Mouse (Mus musculus): ENCODE data around the gene B4galt2. TPM values are rescaled to one million over a fixed set of nuclear protein-coding genes. Genes with fewer than 3 reads are reported as not detected.

B4galt2 gene
- polyA plus RNA-seq, 1 experiment from 2014 or later: 78.1 TPM

DNA sequence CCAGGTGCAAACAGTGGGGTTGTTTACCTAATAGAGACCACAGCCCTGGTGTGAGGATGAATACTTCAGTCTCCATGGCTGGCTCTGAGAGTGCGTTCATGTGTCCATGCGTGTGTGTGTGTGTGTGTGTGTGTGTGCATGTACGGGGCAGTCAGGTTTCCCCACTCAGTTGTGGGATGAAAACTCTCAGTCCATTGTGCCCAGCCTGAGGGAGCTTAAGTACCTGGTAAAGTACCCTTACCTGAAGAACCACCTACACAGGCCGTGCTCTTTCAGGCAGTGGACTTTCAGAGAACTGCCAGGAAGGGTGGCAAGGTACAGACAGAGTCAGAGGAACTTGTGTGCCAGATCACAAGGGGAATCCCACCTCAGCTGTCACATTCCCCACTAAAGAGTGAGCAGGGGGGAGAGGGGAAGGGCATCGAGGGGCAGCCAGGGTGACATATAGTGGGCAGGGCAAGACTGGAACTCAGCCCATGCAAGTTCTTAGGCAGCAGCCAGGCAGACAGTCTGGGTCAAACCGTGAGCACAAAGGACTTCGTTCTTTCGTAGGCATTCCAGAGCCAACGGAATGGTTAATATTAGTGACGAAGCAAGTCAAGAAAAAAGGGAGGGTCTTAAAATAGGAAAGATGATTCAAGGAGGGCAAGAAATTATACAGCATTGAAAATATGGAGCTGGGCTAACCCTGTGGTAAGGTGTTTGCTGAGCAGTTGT is 31.0 kb downstream of the B4galt2 start:
- H3K36me3 ChIP-seq (ENCODE audit: control insufficient read depth, insufficient read depth, low read length): no peaks in the 10 kb centered on the region
- WGBS: 91% methylated on average over 10 of the region's 10 CpGs
- peaks cover 16% of the 10 kb centered on the region; the same call in 1 of the 2 replicates for H3K4me1 ChIP-seq (ENCODE audit: control insufficient read depth, insufficient read depth, low read length)
- no peak overlapping the region for H3K9ac ChIP-seq (replicated peaks; ENCODE audit: low read length)
- DNase-seq (no peak), ATAC-seq (ENCODE audit: low FRiP score, low TSS enrichment) (no peak)
- H3K27me3 ChIP-seq (ENCODE audit: control insufficient read depth, insufficient read depth, low read length): no peaks in the 10 kb centered on the region
- no peaks in the 10 kb centered on the region for H3K9me3 ChIP-seq (ENCODE audit: control insufficient read depth, low read length)
- H3K27ac ChIP-seq (replicated peaks; ENCODE audit: low read depth, low read length): no peak overlapping the region
- no peak overlapping the region for H3K4me2 ChIP-seq (ENCODE audit: low read length)
- H3K4me3 ChIP-seq (replicated peaks; ENCODE audit: low read depth, low read length): no peak overlapping the region

DNA sequence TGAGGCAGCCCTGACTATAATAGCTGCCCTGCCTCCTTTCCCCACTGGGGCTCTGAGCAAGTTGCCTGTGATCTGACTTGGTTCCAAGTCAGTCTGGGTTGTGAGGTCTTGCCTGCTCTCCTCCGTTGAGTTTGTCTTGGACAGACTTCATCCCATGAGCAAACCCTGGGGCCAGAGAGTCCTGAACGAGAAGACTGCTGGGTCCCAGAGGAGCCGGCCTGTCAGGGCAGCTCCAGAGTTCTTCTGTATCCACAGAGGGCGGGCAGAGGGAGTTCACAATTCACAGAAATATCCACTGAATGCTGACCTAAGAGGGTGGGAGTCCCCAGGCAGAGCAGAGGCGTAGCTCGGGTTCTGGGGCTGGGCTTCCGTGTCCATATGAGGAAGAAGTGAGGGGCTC is 32.4 kb downstream of the B4galt2 start:
- no peak overlapping the region for H3K27ac ChIP-seq (replicated peaks; ENCODE audit: low read depth, low read length)
- H3K9ac ChIP-seq (replicated peaks; ENCODE audit: low read length): no peak overlapping the region
- H3K4me2 ChIP-seq (ENCODE audit: low read length): no peak overlapping the region
- no peak overlapping the region for H3K4me3 ChIP-seq (replicated peaks; ENCODE audit: low read depth, low read length)
- ATAC-seq (ENCODE audit: low FRiP score, low TSS enrichment) (no peak), DNase-seq (no peak)
- WGBS: 76% methylated on average over 7 of the region's 7 CpGs
- no peaks in the 10 kb centered on the region for H3K9me3 ChIP-seq (ENCODE audit: control insufficient read depth, low read length)
- H3K36me3 ChIP-seq (ENCODE audit: control insufficient read depth, insufficient read depth, low read length): no peaks in the 10 kb centered on the region
- H3K27me3 ChIP-seq (ENCODE audit: control insufficient read depth, insufficient read depth, low read length): no peaks in the 10 kb centered on the region
- H3K4me1 ChIP-seq (ENCODE audit: control insufficient read depth, insufficient read depth, low read length): peaks cover 16% of the 10 kb centered on the region; the same call in 1 of the 2 replicates

DNA sequence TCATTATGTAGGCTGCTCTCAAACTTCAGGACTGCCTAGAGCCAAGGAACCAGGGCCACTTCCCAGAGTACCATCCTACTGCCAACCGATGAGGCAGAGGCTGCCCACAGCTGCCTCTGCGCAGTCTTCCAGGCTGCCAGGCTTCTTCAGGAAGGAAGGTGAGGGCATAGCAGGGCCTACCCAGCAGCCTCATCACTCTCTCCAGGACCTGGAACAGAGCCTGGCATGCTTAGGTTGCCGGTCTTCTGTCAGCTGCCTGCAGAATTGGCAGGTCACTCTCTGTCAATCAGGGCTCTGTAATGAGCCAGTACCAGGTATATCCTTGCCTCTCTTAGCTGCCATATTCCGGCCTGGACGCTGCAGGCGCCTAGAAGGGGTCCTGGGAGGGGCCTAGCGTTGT is 33.1 kb downstream of the B4galt2 start:
- Histone ChIP-seq H3K9me3 (ENCODE audit: control insufficient read depth, low read length) (no peaks in the 10 kb centered on the region), H3K4me1 (ENCODE audit: control insufficient read depth, insufficient read depth, low read length) (peaks cover 16% of the 10 kb centered on the region; the same call in 1 of the 2 replicates), H3K36me3 (ENCODE audit: control insufficient read depth, insufficient read depth, low read length) (no peaks in the 10 kb centered on the region), H3K4me2 (ENCODE audit: low read length) (no peak overlapping the region), H3K9ac (replicated peaks; ENCODE audit: low read length) (no peak overlapping the region), H3K27ac (replicated peaks; ENCODE audit: low read depth, low read length) (0 out of 2 replicates have a peak overlapping the region, but pooled peaks have one; percentile 8), H3K27me3 (ENCODE audit: control insufficient read depth, insufficient read depth, low read length) (no peaks in the 10 kb centered on the region), H3K4me3 (replicated peaks; ENCODE audit: low read depth, low read length) (no peak overlapping the region)
- ATAC-seq (ENCODE audit: low FRiP score, low TSS enrichment): no peak
- DNase-seq: no peak
- 76% methylated on average over 7 of the region's 7 CpGs for WGBS

DNA sequence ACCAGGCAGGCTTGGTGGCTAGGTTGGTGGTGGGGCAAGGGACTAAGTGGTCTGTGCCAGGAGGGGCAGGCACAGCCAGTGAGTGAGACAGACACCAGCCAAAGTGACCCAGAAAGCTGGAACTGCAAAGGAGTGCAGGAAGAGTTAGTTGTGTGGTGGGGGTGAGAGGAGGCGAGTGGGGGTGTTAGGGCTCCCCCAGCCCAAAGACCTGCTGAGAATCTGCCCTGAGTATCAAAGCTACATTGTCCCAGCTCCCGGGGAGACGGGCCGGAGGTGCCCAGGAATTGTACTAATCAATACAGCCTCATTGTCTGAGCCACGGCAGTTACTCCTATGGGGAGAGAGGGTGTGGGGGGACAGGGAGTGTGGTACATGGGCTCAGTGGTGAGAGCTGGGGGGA is 33.8 kb downstream of the B4galt2 start:
- no peak overlapping the region for H3K4me2 ChIP-seq (ENCODE audit: low read length)
- H3K27ac ChIP-seq (replicated peaks; ENCODE audit: low read depth, low read length): no peak overlapping the region; the same call in 1 of the 2 replicates
- DNase-seq (no peak), ATAC-seq (ENCODE audit: low FRiP score, low TSS enrichment) (peak; percentile 31; the same call in 1 of the 2 replicates)
- H3K27me3 ChIP-seq (ENCODE audit: control insufficient read depth, insufficient read depth, low read length): no peaks in the 10 kb centered on the region
- WGBS: 8% methylated on average over 5 of the region's 5 CpGs
- H3K4me3 ChIP-seq (replicated peaks; ENCODE audit: low read depth, low read length): no peak overlapping the region
- no peak overlapping the region for H3K9ac ChIP-seq (replicated peaks; ENCODE audit: low read length)
- H3K9me3 ChIP-seq (ENCODE audit: control insufficient read depth, low read length): no peaks in the 10 kb centered on the region
- H3K36me3 ChIP-seq (ENCODE audit: control insufficient read depth, insufficient read depth, low read length): no peaks in the 10 kb centered on the region
- H3K4me1 ChIP-seq (ENCODE audit: control insufficient read depth, insufficient read depth, low read length): peaks cover 16% of the 10 kb centered on the region; the same call in 1 of the 2 replicates

DNA sequence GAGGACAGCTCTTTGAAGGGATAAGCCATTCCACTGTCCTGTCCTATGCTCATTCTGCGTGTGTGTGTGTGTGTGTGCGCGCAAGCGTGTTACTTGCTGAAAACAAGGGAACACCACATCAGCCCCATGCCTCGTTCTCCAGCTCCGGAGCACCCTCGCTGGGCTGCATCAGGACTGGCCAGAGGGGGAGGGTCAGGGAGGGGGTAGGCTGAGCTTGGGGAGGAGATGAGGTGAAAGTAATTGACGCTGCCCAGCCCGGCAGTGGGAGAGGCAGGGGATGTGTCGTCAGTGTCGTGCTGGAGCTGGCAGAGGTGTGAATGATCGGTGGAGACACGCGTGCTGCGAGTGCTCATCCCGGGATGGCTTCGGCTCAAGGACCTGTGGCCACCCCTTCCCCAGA is 34.2 kb downstream of the B4galt2 start:
- 0 out of 2 replicates have a peak overlapping the region, but pooled peaks have one; percentile 20 for H3K27ac ChIP-seq (replicated peaks; ENCODE audit: low read depth, low read length)
- no peaks in the 10 kb centered on the region for H3K27me3 ChIP-seq (ENCODE audit: control insufficient read depth, insufficient read depth, low read length)
- no peak overlapping the region for H3K4me3 ChIP-seq (replicated peaks; ENCODE audit: low read depth, low read length)
- ATAC-seq (ENCODE audit: low FRiP score, low TSS enrichment) (0 out of 2 replicates have a peak, but pooled peaks have one; percentile 47), DNase-seq (no peak)
- no peaks in the 10 kb centered on the region for H3K36me3 ChIP-seq (ENCODE audit: control insufficient read depth, insufficient read depth, low read length)
- no peaks in the 10 kb centered on the region for H3K9me3 ChIP-seq (ENCODE audit: control insufficient read depth, low read length)
- WGBS: 52% methylated on average over 17 of the region's 17 CpGs
- peaks cover 16% of the 10 kb centered on the region; the same call in 1 of the 2 replicates for H3K4me1 ChIP-seq (ENCODE audit: control insufficient read depth, insufficient read depth, low read length)
- no peak overlapping the region for H3K4me2 ChIP-seq (ENCODE audit: low read length)
- H3K9ac ChIP-seq (replicated peaks; ENCODE audit: low read length): no peak overlapping the region

DNA sequence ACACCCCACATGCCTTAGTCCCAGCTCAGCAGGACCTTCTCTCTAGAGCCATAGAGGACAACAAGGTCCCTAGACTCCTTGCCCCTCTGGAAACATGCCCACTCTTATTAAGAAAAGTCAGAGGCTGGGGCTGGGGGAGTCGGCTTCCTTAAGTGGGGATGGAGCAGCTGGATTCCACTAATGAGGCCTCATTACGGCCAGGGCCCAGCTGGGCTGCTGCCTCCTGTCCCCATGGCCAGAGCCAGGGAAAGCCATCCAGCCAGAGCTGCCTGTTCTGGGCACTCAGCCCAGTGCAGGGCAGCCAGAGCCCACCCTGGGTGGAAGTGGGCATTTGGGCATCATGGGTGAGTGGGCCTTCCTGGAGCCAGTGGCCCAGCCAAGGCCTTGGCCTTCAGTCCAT is 36.3 kb downstream of the B4galt2 start:
- 30% methylated on average over 2 of the region's 2 CpGs for WGBS
- Histone ChIP-seq H3K9ac (replicated peaks; ENCODE audit: low read length) (no peak overlapping the region), H3K4me1 (ENCODE audit: control insufficient read depth, insufficient read depth, low read length) (peaks cover 16% of the 10 kb centered on the region; the same call in 1 of the 2 replicates), H3K27ac (replicated peaks; ENCODE audit: low read depth, low read length) (0 out of 2 replicates have a peak overlapping the region, but pooled peaks have one; percentile 28), H3K36me3 (ENCODE audit: control insufficient read depth, insufficient read depth, low read length) (no peaks in the 10 kb centered on the region), H3K9me3 (ENCODE audit: control insufficient read depth, low read length) (no peaks in the 10 kb centered on the region), H3K4me3 (replicated peaks; ENCODE audit: low read depth, low read length) (no peak overlapping the region), H3K4me2 (ENCODE audit: low read length) (no peak overlapping the region), H3K27me3 (ENCODE audit: control insufficient read depth, insufficient read depth, low read length) (no peaks in the 10 kb centered on the region)
- no peak for ATAC-seq (ENCODE audit: low FRiP score, low TSS enrichment)
- DNase-seq: peak; percentile 51

DNA sequence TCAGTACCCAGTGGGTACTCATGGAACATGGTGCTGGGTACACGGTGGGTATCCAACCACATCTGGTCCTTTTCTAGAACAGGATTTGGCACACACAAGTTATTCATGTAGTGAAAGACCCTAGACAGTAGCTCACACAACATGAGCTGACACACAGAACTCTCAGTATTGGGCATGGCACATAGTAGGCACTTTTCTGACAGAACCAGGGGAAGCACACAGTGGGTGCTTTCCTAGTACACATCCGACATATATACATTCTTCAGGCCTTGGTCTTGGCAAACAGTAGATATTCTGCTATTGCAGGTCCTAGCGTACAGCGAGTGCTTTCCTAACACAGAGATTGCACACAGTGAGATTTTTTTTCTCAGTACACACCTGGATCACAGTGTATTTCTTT is 37.0 kb downstream of the B4galt2 start:
- WGBS: 97% methylated on average over 4 of the region's 4 CpGs
- DNase-seq (no peak), ATAC-seq (ENCODE audit: low FRiP score, low TSS enrichment) (no peak)
- no peak overlapping the region for H3K27ac ChIP-seq (replicated peaks; ENCODE audit: low read depth, low read length)
- H3K27me3 ChIP-seq (ENCODE audit: control insufficient read depth, insufficient read depth, low read length): no peaks in the 10 kb centered on the region
- no peak overlapping the region for H3K4me2 ChIP-seq (ENCODE audit: low read length)
- no peak overlapping the region for H3K4me3 ChIP-seq (replicated peaks; ENCODE audit: low read depth, low read length)
- peaks cover 16% of the 10 kb centered on the region; the same call in 1 of the 2 replicates for H3K4me1 ChIP-seq (ENCODE audit: control insufficient read depth, insufficient read depth, low read length)
- no peak overlapping the region for H3K9ac ChIP-seq (replicated peaks; ENCODE audit: low read length)
- H3K36me3 ChIP-seq (ENCODE audit: control insufficient read depth, insufficient read depth, low read length): no peaks in the 10 kb centered on the region
- no peaks in the 10 kb centered on the region for H3K9me3 ChIP-seq (ENCODE audit: control insufficient read depth, low read length)

DNA sequence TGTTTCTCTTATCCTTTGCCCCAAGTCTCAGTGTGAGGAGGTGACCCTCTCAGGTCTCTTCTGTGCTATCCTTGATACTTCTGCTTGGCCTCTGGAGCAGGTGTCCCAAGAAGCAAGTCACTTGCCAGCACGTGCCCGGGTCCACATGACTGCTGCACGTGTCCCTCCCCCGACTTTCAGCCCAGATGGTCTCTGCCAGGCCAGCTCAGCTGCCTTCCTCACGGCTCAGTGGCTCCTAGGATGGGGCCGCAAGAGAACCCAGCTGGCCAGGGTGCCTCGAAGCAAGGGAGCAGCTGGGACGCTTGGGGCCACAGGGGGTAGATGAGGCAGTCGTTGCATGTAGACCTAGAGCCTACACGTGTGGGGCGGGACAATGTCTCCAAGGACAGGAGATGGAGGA is 38.0 kb downstream of the B4galt2 start:
- H3K27me3 ChIP-seq (ENCODE audit: control insufficient read depth, insufficient read depth, low read length): no peaks in the 10 kb centered on the region
- H3K4me3 ChIP-seq (replicated peaks; ENCODE audit: low read depth, low read length): no peak overlapping the region
- no peak for ATAC-seq (ENCODE audit: low FRiP score, low TSS enrichment)
- DNase-seq: no peak
- no peak overlapping the region for H3K27ac ChIP-seq (replicated peaks; ENCODE audit: low read depth, low read length)
- no peaks in the 10 kb centered on the region for H3K9me3 ChIP-seq (ENCODE audit: control insufficient read depth, low read length)
- no peaks in the 10 kb centered on the region for H3K36me3 ChIP-seq (ENCODE audit: control insufficient read depth, insufficient read depth, low read length)
- no peak overlapping the region for H3K9ac ChIP-seq (replicated peaks; ENCODE audit: low read length)
- no peak overlapping the region for H3K4me2 ChIP-seq (ENCODE audit: low read length)
- H3K4me1 ChIP-seq (ENCODE audit: control insufficient read depth, insufficient read depth, low read length): peaks cover 16% of the 10 kb centered on the region; the same call in 1 of the 2 replicates
- 62% methylated on average over 11 of the region's 11 CpGs for WGBS

DNA sequence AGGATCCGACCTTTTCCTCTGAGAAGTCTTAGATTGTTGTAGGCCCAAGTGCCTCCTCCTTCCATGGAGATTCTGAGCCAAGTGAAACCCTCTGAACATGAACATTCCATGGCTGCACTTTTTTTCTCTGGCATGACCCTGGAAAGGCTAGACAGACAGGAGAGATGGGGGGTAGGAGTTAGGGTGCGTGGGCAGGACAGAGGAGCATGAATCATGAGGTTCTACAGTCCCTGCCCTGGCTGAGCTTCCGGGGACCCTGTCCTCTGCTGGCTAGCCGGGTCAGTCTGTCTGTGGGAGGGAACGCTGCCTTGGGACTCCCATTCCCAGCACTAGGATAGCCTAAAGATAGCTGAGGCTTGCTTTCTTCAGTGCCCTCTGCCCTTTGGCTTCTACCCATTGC is 38.8 kb downstream of the B4galt2 start:
- Histone ChIP-seq H3K4me2 (ENCODE audit: low read length) (no peak overlapping the region), H3K4me1 (ENCODE audit: control insufficient read depth, insufficient read depth, low read length) (peaks cover 9% of the 10 kb centered on the region; the same call in 1 of the 2 replicates), H3K4me3 (replicated peaks; ENCODE audit: low read depth, low read length) (no peak overlapping the region), H3K27ac (replicated peaks; ENCODE audit: low read depth, low read length) (no peak overlapping the region), H3K27me3 (ENCODE audit: control insufficient read depth, insufficient read depth, low read length) (no peaks in the 10 kb centered on the region), H3K9me3 (ENCODE audit: control insufficient read depth, low read length) (no peaks in the 10 kb centered on the region), H3K36me3 (ENCODE audit: control insufficient read depth, insufficient read depth, low read length) (no peaks in the 10 kb centered on the region), H3K9ac (replicated peaks; ENCODE audit: low read length) (no peak overlapping the region)
- ATAC-seq (ENCODE audit: low FRiP score, low TSS enrichment): no peak
- DNase-seq: no peak
- WGBS: 88% methylated on average over 5 of the region's 5 CpGs
